Mouse (Mus musculus) macrophage (primary cell): ENCODE results near the gene Gm10277. TPM values are rescaled to one million over a fixed set of nuclear protein-coding genes. Genes with fewer than 3 reads are reported as not detected.

Source experiments
- H3K27ac ChIP-seq: fragments of 350-480 bp; formaldehyde crosslinking; 2 replicates; pipeline ENCODE4 v1.9.0; 2021
- H3K36me3 ChIP-seq: fragments of 350-480 bp; formaldehyde crosslinking; 2 replicates; pipeline ENCODE4 v1.9.0; 2021; ENCODE audit errors: inconsistent target
- H3K4me3 ChIP-seq: fragments of 350-480 bp; formaldehyde crosslinking; 2 replicates; pipeline ENCODE4 v1.9.0; 2021; ENCODE audit errors: inconsistent target
- H3K79me2 ChIP-seq: fragments of 350-480 bp; formaldehyde crosslinking; 2 replicates; pipeline ENCODE4 v1.9.0; 2021; ENCODE audit errors: inconsistent target
- WGBS: methylation state at CpG from one replicate; pipeline ENCODE4 v1.1.7; 2026; ENCODE audit warnings: inconsistent platforms; ENCODE audit not compliant: missing documents; 5-methylcytosine and 5-hydroxymethylcytosine counted together
- polyA plus RNA-seq: library from polyadenylated mRNA; stranded (reverse); fragments of 250-400 nt; gene quantifications from 3 replicates; pipeline ENCODE4 v1.2.4, GENCODE M21; 2018; ENCODE audit warnings: inconsistent platforms

Gm10277 gene
- polyA plus RNA-seq, 1 experiment from 2014 or later = not detected

DNA sequence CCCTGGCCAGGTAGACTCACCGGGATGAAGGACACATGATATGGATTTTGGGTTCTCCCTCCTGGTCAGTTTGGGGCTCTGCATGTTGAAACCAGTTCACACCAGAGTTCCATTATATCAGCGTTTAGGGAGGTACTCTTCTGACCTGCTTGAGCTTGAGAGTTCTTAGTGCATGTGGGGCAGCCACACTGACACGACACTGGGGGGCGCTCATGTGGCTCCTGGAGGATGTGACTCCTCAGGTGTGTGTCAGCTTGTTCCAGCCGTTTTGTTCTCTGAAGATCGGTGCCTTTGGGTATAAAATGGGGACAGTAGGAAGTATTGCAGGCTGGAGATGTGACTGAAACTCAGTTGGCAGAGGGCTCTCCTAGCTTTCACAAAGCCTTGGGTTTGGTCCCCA, 43.6 kb downstream of the Gm10277 start:
- no peak overlapping the region for H3K27ac ChIP-seq
- 28% methylated on average over 6 of the region's 6 CpGs for WGBS

DNA sequence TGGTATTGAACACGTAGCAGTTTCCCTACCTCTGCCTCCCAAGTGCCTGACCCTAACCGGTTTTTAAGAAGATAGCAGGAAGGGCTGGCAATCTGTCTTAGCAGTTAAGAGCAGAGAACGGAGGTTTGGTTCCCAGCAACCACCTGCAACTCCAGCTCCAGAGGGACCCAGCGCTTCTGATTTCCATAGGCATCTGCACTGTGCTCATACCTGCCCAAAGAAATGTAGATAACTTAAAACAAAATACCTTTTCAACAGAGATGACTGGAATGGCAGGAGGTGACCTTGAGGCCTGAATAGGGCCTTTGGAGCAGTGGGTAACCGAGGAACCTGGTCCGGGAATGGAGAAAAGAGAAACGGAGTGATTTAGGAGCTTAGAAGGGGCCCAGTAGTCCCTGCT, 49.0 kb downstream of the Gm10277 start:
- Histone ChIP-seq H3K36me3 (no peaks in the 10 kb centered on the region), H3K79me2 (no peaks in the 10 kb centered on the region), H3K27ac (no peak overlapping the region), H3K4me3 (no peak overlapping the region)
- WGBS = 95% methylated on average over 7 of the region's 7 CpGs

More for the DNA sequence above, 43.6 kb downstream of the Gm10277 start:
- H3K36me3 ChIP-seq = no peaks in the 10 kb centered on the region
- H3K4me3 ChIP-seq = no peak overlapping the region
- no peaks in the 10 kb centered on the region for H3K79me2 ChIP-seq

DNA sequence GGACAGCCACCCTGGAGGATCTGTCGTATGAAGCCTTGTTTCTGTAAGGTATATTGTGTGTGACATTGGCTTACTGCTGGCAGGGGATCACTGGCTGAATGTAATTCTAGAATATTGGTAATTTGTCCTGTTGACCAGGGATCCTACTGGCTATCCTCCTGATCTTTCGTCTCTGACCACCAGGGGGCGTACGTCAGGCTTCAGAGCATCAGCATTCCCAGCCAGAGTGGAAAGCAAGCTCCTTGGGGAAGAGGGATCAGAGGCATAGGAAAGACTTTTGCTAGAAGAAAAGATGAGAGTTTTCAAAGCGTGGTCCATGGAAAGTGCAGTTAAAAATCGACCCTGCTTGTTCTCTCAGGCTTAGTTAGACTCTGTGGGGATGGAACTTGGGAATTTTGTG, 50.3 kb downstream of the Gm10277 start:
- Histone ChIP-seq H3K27ac (no peak overlapping the region), H3K4me3 (no peak overlapping the region), H3K79me2 (no peaks in the 10 kb centered on the region), H3K36me3 (no peaks in the 10 kb centered on the region)
- WGBS = 3% methylated on average over 6 of the region's 6 CpGs

Other genes with a start within 250 kb of the Gm10277 start
- 16.9 to 21.9 TPM (median 19.1 TPM) in 3 replicates for gene Taok1, start 179.9 kb downstream of the Gm10277 start, polyA plus RNA-seq
- gene Nufip2, start 101.6 kb downstream of the Gm10277 start, polyA plus RNA-seq = 22.9 to 25.7 TPM (median 24.8 TPM) in 3 replicates
- not detected in 3 replicates for gene Cryba1, start 62.5 kb downstream of the Gm10277 start, polyA plus RNA-seq
- 37.1 to 91.1 TPM (median 40.6 TPM) in 3 replicates for gene Myo18a, start 24.5 kb downstream of the Gm10277 start, polyA plus RNA-seq
- gene Pipox, start 106.3 kb upstream of the Gm10277 start, polyA plus RNA-seq = not detected in 3 replicates
- gene Sez6, start 143.1 kb upstream of the Gm10277 start, polyA plus RNA-seq = not detected in 3 replicates
- gene Phf12, start 195.0 kb upstream of the Gm10277 start, polyA plus RNA-seq = 22.0 to 26.4 TPM (median 26.0 TPM) in 3 replicates
- 0.70 to 7.4 TPM (median 1.6 TPM) in 3 replicates for gene Dhrs13, start 244.5 kb upstream of the Gm10277 start, polyA plus RNA-seq